ENCODE assay signal across 9 mouse cellular contexts in the genomic region with DNA sequence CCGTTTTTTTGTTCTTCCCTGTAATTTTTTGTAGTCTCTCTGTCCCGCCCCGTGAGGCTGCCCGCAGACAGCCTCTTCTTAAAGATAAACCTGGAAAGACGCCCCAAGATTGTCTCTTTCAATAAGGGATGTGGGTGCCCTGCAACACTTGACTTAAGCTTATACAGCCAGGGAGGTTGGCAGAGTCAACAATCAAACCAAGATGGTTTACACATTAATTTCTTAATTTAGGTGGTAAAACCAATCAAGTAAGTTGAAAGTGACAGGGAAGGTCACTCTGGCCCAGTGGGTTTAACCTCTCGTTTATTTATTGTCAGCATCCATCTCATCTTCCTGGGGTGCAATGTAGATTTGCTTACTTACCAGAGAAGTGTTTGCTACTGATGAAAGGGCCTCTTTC. TPM values are rescaled to one million over a fixed set of nuclear protein-coding genes. Genes with fewer than 3 reads are reported as not detected.
DNase-seq lines count a peak whose midpoint lies in the region; ATAC-seq and TF ChIP-seq lines count a peak whose summit lies in the region.
"Had no signal": no experiment of that assay in that cellular context is flagged by ENCODE, and none has a peak within 500 bp of the region (broad histone marks: within the 10 kb centered on the region; RNA-seq: fewer than 3 reads in every experiment).

No protein-coding gene starts in this region.

- WGBS in cerebellum, adult 2 months, result 2% methylated on average over 6 of the region's 6 CpGs
- WGBS in thymus, adult 2 months, result 11% methylated on average over 6 of the region's 6 CpGs
- 4% methylated on average over 6 of the region's 6 CpGs for WGBS in limb, embryonic 14.5 days

- no peak for DNase-seq in cerebellum, adult 2 months
- DNase-seq in cerebellum, postnatal 25 days, result no peak
- no peak for DNase-seq in thymus, adult 2 months
- DNase-seq in thymus, postnatal 36 days, result no peak
- DNase-seq in limb, embryonic 14.5 days (ENCODE audit: low spot score), result no peak
- no peak for DNase-seq in adrenal gland, adult (ENCODE audit: inconsistent age in 2 of 2, low spot score in 1 of 2)

- H3K36me3 ChIP-seq in thymus, adult 2 months (ENCODE audit: control insufficient read depth, insufficient read depth, low read length), result no peaks in the 10 kb centered on the region
- peaks cover 14% of the 10 kb centered on the region for H3K36me3 ChIP-seq in limb, embryonic 14.5 days (ENCODE audit: control insufficient read depth, insufficient read depth, low read length)

- H3K4me2 ChIP-seq in limb, embryonic 14.5 days (replicated peaks; ENCODE audit: low read depth, low read length, severe bottlenecking), result peak overlapping the region; percentile 90

- no peak for TF ChIP-seq CTCF in cerebellum, adult 2 months (IDR thresholded peaks at IDR 0.05; ENCODE audit: borderline replicate concordance, insufficient read depth, low read depth, low read length)
- TF ChIP-seq CTCF in thymus, adult 2 months (IDR thresholded peaks at IDR 0.05; ENCODE audit: borderline replicate concordance, control insufficient read depth, extremely low read depth, insufficient read depth, low read length, poor library complexity), result no peak

- H3K9ac ChIP-seq in limb, embryonic 14.5 days (ENCODE audit: low read depth, low read length, severe bottlenecking), result peak overlapping the region; percentile 72

- no peaks in the 10 kb centered on the region for H3K4me1 ChIP-seq in cerebellum, adult 2 months (ENCODE audit: control insufficient read depth, insufficient read depth, low read length)
- peaks cover 6% of the 10 kb centered on the region for H3K4me1 ChIP-seq in thymus, adult 2 months (replicated peaks; ENCODE audit: control insufficient read depth, insufficient read depth, low read length)
- H3K4me1 ChIP-seq in limb, embryonic 14.5 days (ENCODE audit: control insufficient read depth, insufficient read depth, low read length), result peaks cover 13% of the 10 kb centered on the region

- no peak overlapping the region for H3K27ac ChIP-seq in cerebellum, adult 2 months (ENCODE audit: insufficient read depth, low read length)
- H3K27ac ChIP-seq in thymus, adult 2 months (ENCODE audit: control insufficient read depth, insufficient read depth, low read length), result no peak overlapping the region
- H3K27ac ChIP-seq in limb, embryonic 14.5 days (replicated peaks; ENCODE audit: low read depth, low read length), result no peak overlapping the region

- H3K27me3 ChIP-seq in cerebellum, adult 2 months (ENCODE audit: control insufficient read depth, insufficient read depth, low read length), result no peaks in the 10 kb centered on the region
- no peaks in the 10 kb centered on the region for H3K27me3 ChIP-seq in thymus, adult 2 months (ENCODE audit: control insufficient read depth, insufficient read depth, low read length)
- H3K27me3 ChIP-seq in limb, embryonic 14.5 days (ENCODE audit: control insufficient read depth, insufficient read depth, low read length), result no peaks in the 10 kb centered on the region

- no peaks in the 10 kb centered on the region for H3K9me3 ChIP-seq in limb, embryonic 14.5 days (ENCODE audit: control insufficient read depth, low read length)

- ATAC-seq in limb, embryonic 14.5 days (ENCODE audit: low FRiP score, low read depth), result no peak
- no peak for ATAC-seq in activated CD4-positive, CD25-positive, alpha-beta regulatory T cell, adult 4 months
- no peak for ATAC-seq in granulocyte monocyte progenitor cell, adult 5-6 weeks (replicated peaks; ENCODE audit: poor library complexity, severe bottlenecking)

- no peak for TF ChIP-seq POLR2A in cerebellum, adult 2 months (IDR thresholded peaks at IDR 0.05; ENCODE audit: borderline replicate concordance, insufficient read depth, low read length)
- no peak for TF ChIP-seq POLR2A in thymus, adult 2 months (IDR thresholded peaks at IDR 0.05; ENCODE audit: control insufficient read depth, extremely low read depth, insufficient read depth, low read length, poor library complexity)
- no peak for TF ChIP-seq POLR2A in limb, embryonic 14.5 days (IDR thresholded peaks at IDR 0.05; ENCODE audit: borderline replicate concordance, extremely low read depth, insufficient read depth, insufficient read length)

- H3K4me3 ChIP-seq in cerebellum, adult 2 months (replicated peaks; ENCODE audit: insufficient read depth, low read depth, low read length), result peak overlapping the region; percentile 91
- peak overlapping the region; percentile 66 for H3K4me3 ChIP-seq in thymus, adult 2 months (ENCODE audit: control insufficient read depth, insufficient read depth, low read length)
- H3K4me3 ChIP-seq in limb, embryonic 14.5 days (replicated peaks; ENCODE audit: low read length), result peak overlapping the region; percentile 90

RNA-seq across cellular contexts. Expression of gene Tmco3, which starts 0.7 kb away (rescaled TPM):
- polyA plus RNA-seq in cerebellum, adult 2 months (2012; rRNA removed), result 46.9 and 55.2 TPM in 2 replicates
- polyA plus RNA-seq in thymus, adult 2 months (2012; rRNA removed), result 16.7 and 22.4 TPM in 2 replicates
- polyA plus RNA-seq in limb, embryonic 14.5 days (2012; rRNA removed), result 39.4 and 43.6 TPM in 2 replicates
- polyA plus RNA-seq in limb, embryonic 14.5 days (2014; fragmentation: Nextera tagmentation; extraction: Ambion mirVana), result 47.0 and 50.6 TPM in 2 replicates
- 10 to 100 TPM; 21.8 to 26.2 TPM for polyA plus RNA-seq in activated CD4-positive, CD25-positive, alpha-beta regulatory T cell, adult 4 months (2017; shearing (Covaris generic))
- 6.0 and 12.3 TPM in 2 replicates for total RNA-seq in granulocyte monocyte progenitor cell, adult 5-6 weeks (2014; fragmentation: Nextera tagmentation)
- 6.9 and 15.3 TPM in 2 replicates for total RNA-seq in granulocyte monocyte progenitor cell, adult 5-6 weeks (2017)

RNA-seq across cellular contexts. Expression of gene Dcun1d2, which starts 0.7 kb away (rescaled TPM):
- polyA plus RNA-seq in cerebellum, adult 2 months (2012; rRNA removed), result 61.6 and 62.3 TPM in 2 replicates
- polyA plus RNA-seq in thymus, adult 2 months (2012; rRNA removed), result 29.4 and 31.2 TPM in 2 replicates
- 32.5 and 35.6 TPM in 2 replicates for polyA plus RNA-seq in limb, embryonic 14.5 days (2012; rRNA removed)
- 30.5 and 32.6 TPM in 2 replicates for polyA plus RNA-seq in limb, embryonic 14.5 days (2014; fragmentation: Nextera tagmentation; extraction: Ambion mirVana)
- 10 to 100 TPM; 18.4 to 21.2 TPM for polyA plus RNA-seq in activated CD4-positive, CD25-positive, alpha-beta regulatory T cell, adult 4 months (2017; shearing (Covaris generic))
- 11.5 and 12.4 TPM in 2 replicates for total RNA-seq in granulocyte monocyte progenitor cell, adult 5-6 weeks (2014; fragmentation: Nextera tagmentation)
- total RNA-seq in granulocyte monocyte progenitor cell, adult 5-6 weeks (2017), result 17.3 and 20.9 TPM in 2 replicates

RNA-seq across cellular contexts. Expression of gene Adprhl1, which starts 34.7 kb away (rescaled TPM):
- polyA plus RNA-seq in cerebellum, adult 2 months (2012; rRNA removed), result 2.2 and 2.5 TPM in 2 replicates
- polyA plus RNA-seq in thymus, adult 2 months (2012; rRNA removed), result 0.11 and 9.2 TPM in 2 replicates
- polyA plus RNA-seq in limb, embryonic 14.5 days (2012; rRNA removed), result 3.2 and 4.1 TPM in 2 replicates
- polyA plus RNA-seq in limb, embryonic 14.5 days (2014; fragmentation: Nextera tagmentation; extraction: Ambion mirVana), result 4.3 and 5.0 TPM in 2 replicates
- polyA plus RNA-seq in activated CD4-positive, CD25-positive, alpha-beta regulatory T cell, adult 4 months (2017; shearing (Covaris generic)), result not detected
- total RNA-seq in granulocyte monocyte progenitor cell, adult 5-6 weeks (2014; fragmentation: Nextera tagmentation), result not detected in 2 replicates
- not detected in 2 replicates for total RNA-seq in granulocyte monocyte progenitor cell, adult 5-6 weeks (2017)
- polyA plus RNA-seq: large intestine, adult 2 months had no signal

RNA-seq across cellular contexts. Expression of gene Tfdp1, which starts 49.9 kb away (rescaled TPM):
- polyA plus RNA-seq in cerebellum, adult 2 months (2012; rRNA removed), result 72.1 and 74.7 TPM in 2 replicates
- polyA plus RNA-seq in thymus, adult 2 months (2012; rRNA removed), result 123 and 141 TPM in 2 replicates
- polyA plus RNA-seq in limb, embryonic 14.5 days (2012; rRNA removed), result 225 and 230 TPM in 2 replicates
- polyA plus RNA-seq in limb, embryonic 14.5 days (2014; fragmentation: Nextera tagmentation; extraction: Ambion mirVana), result 162 TPM in 2 replicates
- 10 to 100 TPM; 51.8 to 56.6 TPM for polyA plus RNA-seq in activated CD4-positive, CD25-positive, alpha-beta regulatory T cell, adult 4 months (2017; shearing (Covaris generic))
- total RNA-seq in granulocyte monocyte progenitor cell, adult 5-6 weeks (2014; fragmentation: Nextera tagmentation), result 277 and 291 TPM in 2 replicates
- total RNA-seq in granulocyte monocyte progenitor cell, adult 5-6 weeks (2017), result 200 and 242 TPM in 2 replicates
